Mouse (Mus musculus): ENCODE results near the gene Rln1. TPM values are rescaled to one million over a fixed set of nuclear protein-coding genes. Genes with fewer than 3 reads are reported as not detected.

Gene Rln1
- polyA plus RNA-seq (2016; fragmentation: Nextera tagmentation; extraction: Ambion mirVana), result 0.38 TPM in 1 of 2 replicates, not detected in the other

DNA sequence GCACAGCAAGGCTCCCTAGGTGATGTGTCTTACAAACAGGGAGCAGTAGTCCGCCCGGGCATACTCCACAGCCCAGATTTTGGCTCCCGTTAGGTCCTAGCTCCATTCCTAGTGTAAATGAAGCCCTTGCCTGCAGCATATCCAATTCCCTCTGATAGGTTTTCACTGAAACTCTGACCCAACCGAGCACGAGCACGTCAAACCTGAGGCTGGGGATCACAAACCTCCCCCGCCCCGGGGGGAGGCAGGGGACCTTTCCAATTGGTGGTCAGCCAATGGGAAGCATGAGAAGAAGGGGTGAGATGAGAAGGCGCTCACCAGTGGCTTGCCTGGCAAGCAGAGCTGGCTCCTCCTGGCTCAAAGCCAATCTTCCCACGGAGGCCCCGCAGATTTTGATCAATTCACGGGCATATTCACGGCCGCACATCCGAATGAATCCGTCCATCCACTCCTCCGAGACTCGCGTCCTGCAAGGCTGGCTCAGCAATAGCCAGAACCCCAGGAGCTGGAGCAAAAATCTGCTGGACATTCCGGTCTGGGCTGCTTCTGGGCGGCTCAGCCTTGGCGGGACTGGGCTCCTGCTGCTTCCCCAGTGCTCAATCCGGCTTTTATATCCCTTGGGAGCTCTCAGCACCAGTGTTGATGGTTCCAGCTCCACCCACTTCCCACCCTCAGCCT is at the start of gene Rln1:
TSS of gene Rln1 (minus strand) at position 603 of the 678 bp plus-strand sequence.
- 3% methylated on average over 23 of the region's 23 CpGs for WGBS
- Histone ChIP-seq H3K9me3 (no peaks in the 10 kb centered on the region), H3K36me3 (no peaks in the 10 kb centered on the region), H3K4me1 (peaks cover 8% of the 10 kb centered on the region), H3K27ac (peak within 1 kb of the TSS; percentile 73), H3K4me3 (peak within 1 kb of the TSS; percentile 62), H3K27me3 (ENCODE audit: insufficient read depth, poor library complexity, severe bottlenecking) (peaks cover 3% of the 10 kb centered on the region; the same call in 1 of the 2 replicates)
- DNase-seq (ENCODE audit: low spot score), result peak; percentile 86

DNA sequence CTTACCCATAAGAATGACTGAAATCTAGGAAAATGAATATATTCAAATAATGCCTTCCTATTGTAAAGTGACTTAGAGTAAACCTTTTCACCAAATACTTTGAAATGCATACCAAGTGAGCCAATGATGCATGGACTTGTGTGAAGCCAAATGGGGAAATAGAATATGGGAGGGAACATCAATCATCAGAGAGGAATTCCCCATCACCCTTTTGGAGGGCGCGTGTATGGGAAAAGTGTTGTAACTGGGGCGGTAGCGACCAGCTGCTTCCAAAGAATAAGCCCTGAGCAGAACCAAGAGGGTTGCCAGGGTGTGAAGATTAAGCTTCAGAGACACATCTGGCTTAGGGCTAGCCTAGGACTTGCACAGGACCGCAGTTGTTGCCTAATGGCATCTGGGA is 48.9 kb upstream of the Rln1 start:
- Histone ChIP-seq H3K27ac (no peak overlapping the region), H3K4me3 (no peak overlapping the region), H3K9me3 (no peaks in the 10 kb centered on the region), H3K27me3 (ENCODE audit: insufficient read depth, poor library complexity, severe bottlenecking) (no peaks in the 10 kb centered on the region), H3K4me1 (no peaks in the 10 kb centered on the region), H3K36me3 (no peaks in the 10 kb centered on the region)
- no peak for DNase-seq (ENCODE audit: low spot score)
- 89% methylated on average over 5 of the region's 5 CpGs for WGBS

DNA sequence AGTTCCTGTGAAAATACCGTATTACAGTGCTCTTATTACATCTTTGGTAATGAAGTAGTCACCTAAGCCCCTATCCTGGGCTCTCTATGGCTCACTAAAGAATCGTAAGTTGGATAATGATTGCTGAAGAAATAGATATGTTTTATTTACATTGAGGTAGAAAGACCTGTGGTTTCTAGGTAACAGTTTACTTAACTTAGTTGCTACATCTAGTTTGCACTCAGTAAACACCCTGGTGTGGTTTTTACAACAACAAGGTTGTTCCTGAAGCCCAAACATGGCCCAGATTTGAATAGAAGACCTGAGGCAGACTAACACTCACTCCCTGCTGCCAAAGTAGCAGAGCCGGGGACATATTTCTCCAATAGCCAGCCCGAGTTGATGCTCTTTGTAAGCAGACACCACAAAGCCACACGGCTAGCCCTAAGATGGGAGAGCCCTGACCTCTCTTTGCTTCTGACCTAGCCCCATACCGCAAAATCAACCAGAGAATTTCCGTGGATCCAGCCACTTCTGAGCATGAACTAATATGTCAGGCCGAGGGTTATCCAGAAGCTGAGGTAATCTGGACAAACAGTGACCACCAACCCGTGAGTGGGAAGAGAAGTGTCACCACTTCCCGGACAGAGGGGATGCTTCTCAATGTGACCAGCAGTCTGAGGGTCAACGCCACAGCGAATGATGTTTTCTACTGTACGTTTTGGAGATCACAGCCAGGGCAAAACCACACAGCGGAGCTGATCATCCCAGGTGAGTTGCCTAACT is 45.6 kb upstream of the Rln1 start:
- no peaks in the 10 kb centered on the region for H3K4me1 ChIP-seq
- no peak overlapping the region for H3K27ac ChIP-seq
- WGBS, result 83% methylated on average over 14 of the region's 14 CpGs
- DNase-seq (ENCODE audit: low spot score), result peak; percentile 68
- no peaks in the 10 kb centered on the region for H3K9me3 ChIP-seq
- no peak overlapping the region for H3K4me3 ChIP-seq
- H3K27me3 ChIP-seq (ENCODE audit: insufficient read depth, poor library complexity, severe bottlenecking), result no peaks in the 10 kb centered on the region
- H3K36me3 ChIP-seq, result no peaks in the 10 kb centered on the region

DNA sequence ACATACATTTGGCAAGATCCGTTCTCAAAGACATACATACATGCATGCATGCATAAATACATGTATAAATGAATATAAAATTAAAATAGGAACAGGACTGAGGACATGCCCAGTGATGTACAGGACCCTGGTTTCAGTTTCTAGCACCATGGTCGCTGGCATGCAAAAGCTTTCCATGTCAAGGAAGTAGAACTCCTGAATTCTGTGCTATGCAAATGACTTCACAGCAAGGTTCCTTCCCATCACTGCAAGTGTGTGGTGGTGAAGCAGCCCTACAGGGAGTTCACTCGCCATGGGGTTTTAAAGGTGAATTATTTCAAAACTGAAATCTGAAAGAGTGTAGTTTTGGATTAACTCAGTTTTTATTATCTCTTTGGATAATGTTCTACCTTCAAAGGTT is 41.9 kb upstream of the Rln1 start:
- Histone ChIP-seq H3K36me3 (no peaks in the 10 kb centered on the region), H3K4me1 (0 out of 2 replicates have a peak, but pooled peaks cover 4% of the 10 kb centered on the region), H3K27ac (no peak overlapping the region), H3K4me3 (no peak overlapping the region), H3K9me3 (no peaks in the 10 kb centered on the region), H3K27me3 (ENCODE audit: insufficient read depth, poor library complexity, severe bottlenecking) (no peaks in the 10 kb centered on the region)
- WGBS, result 68% methylated on average over 3 of the region's 3 CpGs
- no peak for DNase-seq (ENCODE audit: low spot score)

DNA sequence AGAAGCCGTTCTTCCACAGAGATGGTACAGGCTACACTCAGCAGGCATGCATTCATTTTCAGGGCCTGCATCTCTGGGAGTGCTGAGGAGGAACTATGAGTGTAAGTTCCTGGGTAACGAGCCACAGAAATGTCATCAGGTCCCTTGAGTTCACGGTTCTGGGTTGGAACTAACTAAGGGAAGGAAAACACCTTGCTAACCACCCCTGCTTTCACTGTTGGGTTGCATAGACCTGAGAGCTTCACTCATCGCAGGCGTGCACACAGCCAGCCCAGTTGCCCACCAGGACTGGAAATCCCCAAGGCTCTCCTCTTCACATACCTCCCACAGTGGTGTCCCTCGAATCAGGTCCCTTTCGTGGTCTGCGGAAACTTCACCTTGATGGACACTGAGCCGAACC is 40.5 kb upstream of the Rln1 start:
- H3K36me3 ChIP-seq, result no peaks in the 10 kb centered on the region
- H3K9me3 ChIP-seq, result no peaks in the 10 kb centered on the region
- no peak overlapping the region for H3K27ac ChIP-seq
- DNase-seq (ENCODE audit: low spot score), result no peak
- 0 out of 2 replicates have a peak, but pooled peaks cover 4% of the 10 kb centered on the region for H3K4me1 ChIP-seq
- H3K4me3 ChIP-seq, result no peak overlapping the region
- 78% methylated on average over 9 of the region's 9 CpGs for WGBS
- no peaks in the 10 kb centered on the region for H3K27me3 ChIP-seq (ENCODE audit: insufficient read depth, poor library complexity, severe bottlenecking)

DNA sequence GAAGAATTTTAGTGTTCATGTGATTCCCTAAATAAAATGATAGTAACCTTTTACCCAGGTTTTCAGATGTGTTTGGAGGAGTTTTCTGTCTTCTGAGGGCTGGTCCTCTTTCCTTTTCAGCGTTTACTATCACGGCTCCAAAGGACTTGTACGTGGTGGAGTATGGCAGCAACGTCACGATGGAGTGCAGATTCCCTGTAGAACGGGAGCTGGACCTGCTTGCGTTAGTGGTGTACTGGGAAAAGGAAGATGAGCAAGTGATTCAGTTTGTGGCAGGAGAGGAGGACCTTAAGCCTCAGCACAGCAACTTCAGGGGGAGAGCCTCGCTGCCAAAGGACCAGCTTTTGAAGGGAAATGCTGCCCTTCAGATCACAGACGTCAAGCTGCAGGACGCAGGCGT is 39.0 kb upstream of the Rln1 start:
- Histone ChIP-seq H3K4me1 (0 out of 2 replicates have a peak, but pooled peaks cover 4% of the 10 kb centered on the region), H3K4me3 (peak overlapping the region; percentile 22; the same call in 1 of the 2 replicates), H3K27me3 (ENCODE audit: insufficient read depth, poor library complexity, severe bottlenecking) (no peaks in the 10 kb centered on the region), H3K9me3 (no peaks in the 10 kb centered on the region), H3K36me3 (no peaks in the 10 kb centered on the region), H3K27ac (0 out of 2 replicates have a peak overlapping the region, but pooled peaks have one; percentile 16)
- DNase-seq (ENCODE audit: low spot score), result no peak
- 40% methylated on average over 11 of the region's 11 CpGs for WGBS

DNA sequence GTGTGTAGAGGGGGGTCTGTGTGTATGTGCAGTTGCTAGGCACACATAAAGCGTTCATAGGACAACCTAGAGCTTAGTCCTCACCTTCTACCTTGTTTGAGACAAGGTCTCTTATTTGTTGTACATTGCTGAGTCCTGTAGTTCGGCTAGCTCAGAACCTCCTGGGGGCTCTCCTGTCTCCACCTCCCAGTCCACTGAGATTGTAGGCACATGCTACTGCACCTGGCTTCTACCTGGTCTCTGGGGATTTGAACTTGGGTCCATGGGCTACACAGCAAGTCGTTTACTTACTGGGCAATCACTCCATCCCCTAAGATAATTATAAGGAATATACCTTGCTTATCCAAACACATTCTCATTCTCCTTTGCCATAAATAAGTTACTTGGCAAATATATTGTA is 38.2 kb upstream of the Rln1 start:
- Histone ChIP-seq H3K4me1 (0 out of 2 replicates have a peak, but pooled peaks cover 4% of the 10 kb centered on the region), H3K27me3 (ENCODE audit: insufficient read depth, poor library complexity, severe bottlenecking) (no peaks in the 10 kb centered on the region), H3K27ac (no peak overlapping the region), H3K36me3 (no peaks in the 10 kb centered on the region), H3K4me3 (no peak overlapping the region), H3K9me3 (no peaks in the 10 kb centered on the region)
- 76% methylated on average over 3 of the region's 3 CpGs for WGBS
- DNase-seq (ENCODE audit: low spot score), result no peak

DNA sequence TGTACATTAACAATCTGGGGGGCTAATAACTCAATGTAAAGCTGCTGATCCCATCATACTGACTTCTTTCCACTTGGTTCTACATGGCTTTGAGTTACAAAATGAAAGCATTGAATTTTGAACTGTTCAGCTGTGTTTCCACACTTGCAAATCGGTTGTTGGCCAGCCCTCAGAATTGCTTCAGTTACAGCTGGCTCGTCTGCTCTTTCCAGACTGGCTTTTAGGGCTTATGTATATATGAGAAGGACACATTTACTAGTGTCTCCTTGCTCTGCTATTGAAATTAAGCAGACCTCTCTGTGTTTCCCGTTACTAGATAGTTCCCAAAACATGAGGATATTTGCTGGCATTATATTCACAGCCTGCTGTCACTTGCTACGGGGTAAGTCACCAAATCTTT is 37.7 kb upstream of the Rln1 start:
- WGBS, result 71% methylated on average over 4 of the region's 4 CpGs
- 0 out of 2 replicates have a peak, but pooled peaks cover 4% of the 10 kb centered on the region for H3K4me1 ChIP-seq
- no peaks in the 10 kb centered on the region for H3K27me3 ChIP-seq (ENCODE audit: insufficient read depth, poor library complexity, severe bottlenecking)
- H3K4me3 ChIP-seq, result no peak overlapping the region
- no peaks in the 10 kb centered on the region for H3K36me3 ChIP-seq
- DNase-seq (ENCODE audit: low spot score), result no peak
- no peaks in the 10 kb centered on the region for H3K9me3 ChIP-seq
- no peak overlapping the region for H3K27ac ChIP-seq

DNA sequence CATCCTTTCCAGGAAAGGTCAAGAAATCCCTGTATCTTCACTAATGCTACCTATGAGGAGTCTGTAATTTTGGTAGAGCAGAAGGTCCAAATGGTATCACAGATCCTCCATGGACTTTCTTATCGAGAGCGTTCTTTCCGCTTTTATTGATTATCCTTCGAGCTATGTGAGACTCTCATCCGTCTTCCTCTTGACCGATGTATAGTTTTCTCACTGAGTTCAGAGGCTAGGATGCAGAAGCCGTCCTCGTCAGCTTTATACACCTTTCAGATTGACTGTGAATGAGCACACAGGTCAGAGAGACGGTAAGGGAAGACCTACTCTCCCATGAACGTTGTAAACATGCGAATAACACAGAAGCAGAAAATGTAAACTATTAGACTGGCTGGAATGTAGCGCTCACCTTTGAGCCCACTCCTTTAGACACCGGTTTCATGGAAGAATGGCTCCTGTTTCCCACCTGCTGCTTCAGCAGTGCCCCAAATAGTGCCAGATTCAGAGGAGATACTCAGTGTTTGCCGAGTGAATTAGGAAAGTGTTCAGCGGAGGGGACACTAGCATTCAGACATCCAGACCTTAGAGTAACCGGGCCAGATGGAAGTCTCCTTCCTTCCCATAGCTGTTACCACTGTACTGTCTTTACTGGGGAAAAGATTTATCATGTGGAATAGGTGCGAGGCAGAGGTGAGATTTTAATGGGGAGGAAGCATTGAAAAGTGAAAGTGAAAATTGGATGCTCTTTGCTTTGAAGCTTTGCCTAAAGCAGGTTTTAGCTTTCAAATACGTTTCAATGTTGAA is 37.0 kb upstream of the Rln1 start:
- H3K4me3 ChIP-seq, result no peak overlapping the region
- H3K27me3 ChIP-seq (ENCODE audit: insufficient read depth, poor library complexity, severe bottlenecking), result no peaks in the 10 kb centered on the region
- 0 out of 2 replicates have a peak, but pooled peaks cover 4% of the 10 kb centered on the region for H3K4me1 ChIP-seq
- no peak overlapping the region for H3K27ac ChIP-seq
- no peaks in the 10 kb centered on the region for H3K9me3 ChIP-seq
- H3K36me3 ChIP-seq, result no peaks in the 10 kb centered on the region
- DNase-seq (ENCODE audit: low spot score), result no peak
- 79% methylated on average over 18 of the region's 18 CpGs for WGBS

DNA sequence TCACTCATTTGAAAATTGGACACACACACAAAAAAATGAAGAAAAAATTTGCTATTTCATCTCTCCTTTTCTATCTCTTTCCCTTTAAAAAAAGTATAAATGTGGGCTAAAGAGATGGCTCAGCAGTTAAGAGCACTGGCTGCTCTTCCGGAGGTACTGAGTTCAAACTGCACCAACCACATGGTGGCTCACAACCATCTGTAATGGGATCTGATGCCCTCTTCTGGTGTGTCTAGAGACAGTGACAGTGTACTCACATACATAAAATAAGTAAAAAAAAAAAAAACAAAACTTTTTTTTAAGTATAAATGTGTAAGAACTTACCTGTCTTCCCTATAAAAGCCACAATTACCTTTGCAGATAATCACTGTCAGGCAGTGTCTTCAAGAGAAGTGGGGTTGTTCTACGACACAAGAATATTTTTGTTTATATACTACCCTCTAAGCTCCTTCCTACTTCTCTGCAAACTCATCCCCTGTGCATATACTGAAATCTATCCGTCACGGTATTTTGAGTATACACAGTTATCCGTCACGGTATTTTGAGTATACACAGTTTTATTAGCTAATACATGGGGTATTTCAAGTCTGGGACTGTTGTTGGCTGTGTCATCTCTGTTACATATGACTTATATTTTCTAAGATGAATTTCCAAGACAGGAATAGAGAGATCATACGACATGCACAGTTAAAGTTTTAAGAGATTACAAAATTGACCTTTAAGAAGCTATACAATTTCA is 36.2 kb upstream of the Rln1 start:
- DNase-seq (ENCODE audit: low spot score), result no peak
- WGBS, result 87% methylated on average over 7 of the region's 7 CpGs

DNA sequence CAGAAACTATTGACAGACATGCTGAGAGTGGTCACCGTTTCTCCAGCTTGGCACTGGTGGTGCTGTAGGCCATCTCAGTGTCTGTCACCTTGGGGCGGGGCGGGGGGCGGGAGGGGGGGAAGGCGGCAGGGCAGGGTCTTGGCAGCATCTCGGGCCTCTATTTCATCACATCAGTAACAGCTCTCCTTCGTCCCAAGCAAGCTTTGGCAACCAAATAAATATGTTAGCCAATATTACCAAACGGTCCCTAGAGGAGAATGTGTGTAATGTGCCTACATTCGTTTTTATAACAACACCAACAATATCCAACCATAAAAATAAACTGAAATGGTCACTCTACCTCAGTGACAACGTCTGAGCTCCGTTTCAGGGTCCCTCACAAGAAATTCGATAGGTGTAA is 35.6 kb upstream of the Rln1 start:
- Histone ChIP-seq H3K4me3 (no peak overlapping the region), H3K4me1 (0 out of 2 replicates have a peak, but pooled peaks cover 4% of the 10 kb centered on the region), H3K27me3 (ENCODE audit: insufficient read depth, poor library complexity, severe bottlenecking) (no peaks in the 10 kb centered on the region), H3K9me3 (no peaks in the 10 kb centered on the region), H3K36me3 (no peaks in the 10 kb centered on the region), H3K27ac (no peak overlapping the region)
- DNase-seq (ENCODE audit: low spot score), result no peak
- 63% methylated on average over 12 of the region's 12 CpGs for WGBS

More for the DNA sequence above, 36.2 kb upstream of the Rln1 start:
- Histone ChIP-seq H3K36me3 (no peaks in the 10 kb centered on the region), H3K27me3 (ENCODE audit: insufficient read depth, poor library complexity, severe bottlenecking) (no peaks in the 10 kb centered on the region), H3K4me3 (no peak overlapping the region), H3K9me3 (no peaks in the 10 kb centered on the region), H3K27ac (no peak overlapping the region), H3K4me1 (0 out of 2 replicates have a peak, but pooled peaks cover 4% of the 10 kb centered on the region)

DNA sequence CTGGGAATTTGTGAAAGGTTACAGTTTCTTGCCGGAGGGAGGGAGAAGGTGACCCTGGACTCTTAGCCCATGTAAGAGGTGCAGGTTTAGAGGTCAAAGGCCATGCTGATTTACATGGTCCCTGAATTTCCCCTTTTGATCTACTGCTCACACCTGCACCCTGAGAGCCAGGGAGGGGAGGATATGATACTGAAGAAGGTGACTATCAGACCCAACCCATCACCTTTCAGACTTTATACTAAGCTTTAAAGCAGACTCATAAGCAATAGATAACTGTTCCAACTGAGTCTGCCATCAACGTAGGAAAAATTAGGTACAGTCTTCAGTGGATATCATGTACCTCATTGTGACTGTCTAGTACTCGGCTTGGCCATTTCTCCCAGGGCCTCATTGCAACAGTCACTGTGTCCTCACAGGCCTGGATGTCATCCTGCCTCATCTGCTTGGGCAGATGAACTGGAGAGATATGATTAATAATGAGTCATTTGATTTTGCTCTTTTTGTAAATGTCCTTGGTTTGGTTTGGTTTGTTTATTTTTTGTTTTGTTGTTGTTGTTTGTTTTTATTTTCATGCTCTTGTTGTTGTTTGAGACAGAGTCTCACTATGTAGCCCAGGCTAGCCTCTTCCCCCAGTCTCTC is 34.3 kb upstream of the Rln1 start:
- 76% methylated on average over 3 of the region's 3 CpGs for WGBS
- no peak for DNase-seq (ENCODE audit: low spot score)
- H3K4me1 ChIP-seq, result 0 out of 2 replicates have a peak, but pooled peaks cover 3% of the 10 kb centered on the region
- no peaks in the 10 kb centered on the region for H3K36me3 ChIP-seq
- H3K27ac ChIP-seq, result no peak overlapping the region
- H3K27me3 ChIP-seq (ENCODE audit: insufficient read depth, poor library complexity, severe bottlenecking), result no peaks in the 10 kb centered on the region
- H3K4me3 ChIP-seq, result no peak overlapping the region
- no peaks in the 10 kb centered on the region for H3K9me3 ChIP-seq

Measured in heart, embryonic 10.5 days (tissue).